Mouse (Mus musculus): ENCODE measurements around the gene Tgif2. TPM values are rescaled to one million over a fixed set of nuclear protein-coding genes. Genes with fewer than 3 reads are reported as not detected.

The Tgif2 gene
- 3.1 and 46.9 TPM in 2 replicates for polyA plus RNA-seq (2012; rRNA removed; ENCODE audit: low replicate concordance)

GRCm38 (mm10) chr2:156839319-156840191, at the start of gene Tgif2:
Gene Tgif2 (plus strand): TSS chr2:156840007.

GRCm38 (mm10) chr2:156857835-156858234, 18.0 kb downstream of the Tgif2 start, which contains the start of gene 4930518I15Rik:
Gene 4930518I15Rik (minus strand): TSS chr2:156857946.

GRCm38 (mm10) chr2:156862772-156863486, 23.1 kb downstream of the Tgif2 start, which contains the start of gene Rab5if:
Gene Rab5if (plus strand): TSS chr2:156863128.

GRCm38 (mm10) chr2:156887017-156887416, 47.2 kb downstream of the Tgif2 start, which contains the start of gene Sla2:
Gene Sla2 (minus strand): TSS chr2:156887192.

Other genes starting within 250 kb of the Tgif2 start
- 102 and 115 TPM in 2 replicates for gene Dlgap4, start 226.3 kb upstream of the Tgif2 start, polyA plus RNA-seq (2012; rRNA removed; ENCODE audit: low replicate concordance)
- gene Myl9, start 64.6 kb upstream of the Tgif2 start, polyA plus RNA-seq (2012; rRNA removed; ENCODE audit: low replicate concordance): 237 and 1,254 TPM in 2 replicates
- 1.7 and 2.4 TPM in 2 replicates for gene 4930518I15Rik, start 17.9 kb downstream of the Tgif2 start, polyA plus RNA-seq (2012; rRNA removed; ENCODE audit: low replicate concordance)
- 110 and 118 TPM in 2 replicates for gene Rab5if, start 23.1 kb downstream of the Tgif2 start, polyA plus RNA-seq (2012; rRNA removed; ENCODE audit: low replicate concordance)
- 0.20 and 0.66 TPM in 2 replicates for gene Sla2, start 47.2 kb downstream of the Tgif2 start, polyA plus RNA-seq (2012; rRNA removed; ENCODE audit: low replicate concordance)
- gene Ndrg3, start 152.0 kb downstream of the Tgif2 start, polyA plus RNA-seq (2012; rRNA removed; ENCODE audit: low replicate concordance): 60.9 and 80.4 TPM in 2 replicates
- gene Dsn1, start 167.1 kb downstream of the Tgif2 start, polyA plus RNA-seq (2012; rRNA removed; ENCODE audit: low replicate concordance): 4.8 and 5.3 TPM in 2 replicates
- gene Soga1, start 239.2 kb downstream of the Tgif2 start, polyA plus RNA-seq (2012; rRNA removed; ENCODE audit: low replicate concordance): 10.4 and 20.6 TPM in 2 replicates
- gene Tldc2, start 247.0 kb downstream of the Tgif2 start, polyA plus RNA-seq (2012; rRNA removed; ENCODE audit: low replicate concordance): not detected in 2 replicates

Measured in subcutaneous adipose tissue, adult 2 months (tissue).